ENCODE assay signal across 10 mouse cellular contexts in the genomic region with DNA sequence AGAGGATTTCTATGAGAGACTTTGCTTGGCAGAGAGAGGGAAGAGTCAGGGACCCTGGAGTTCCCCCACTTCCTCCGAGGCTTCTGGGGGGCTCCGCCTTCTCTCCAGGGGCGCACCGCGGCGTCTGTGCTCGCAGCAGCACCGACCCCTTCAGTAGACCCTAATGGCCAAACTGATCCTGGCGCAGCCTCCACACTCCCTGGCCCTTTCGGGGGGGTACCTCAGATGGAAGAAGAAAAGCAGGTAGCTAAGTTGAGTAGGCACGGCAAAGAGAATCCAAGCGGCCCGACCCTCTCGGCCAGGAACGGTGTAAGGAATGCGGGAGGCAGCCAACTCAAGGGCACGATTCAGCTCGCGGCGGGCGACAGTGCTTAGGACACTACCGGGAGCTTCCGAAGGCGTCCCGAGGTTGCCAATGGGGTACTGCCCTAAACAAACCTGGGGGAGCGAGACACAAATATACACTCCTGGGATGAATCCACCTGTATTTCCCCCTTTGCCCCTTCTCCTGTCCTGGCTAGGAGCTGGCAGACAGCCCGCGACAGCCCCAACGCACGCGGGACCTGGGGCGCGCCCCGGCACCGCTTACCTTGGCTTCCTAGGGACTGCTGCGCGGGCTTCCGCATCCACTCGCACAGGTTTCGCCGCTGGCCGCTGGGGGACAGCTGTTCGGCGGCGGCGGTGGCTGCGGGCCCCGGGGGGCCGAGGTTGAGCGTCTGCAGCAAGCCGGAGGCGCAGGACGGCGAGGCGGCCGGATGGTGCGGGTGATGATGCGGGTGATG. TPM values are rescaled to one million over a fixed set of nuclear protein-coding genes. Genes with fewer than 3 reads are reported as not detected.
A peak's percentile ranks its signal among the peaks of the same experiment; 100 is the strongest.
DNase-seq lines count a peak whose midpoint lies in the region; ATAC-seq and TF ChIP-seq lines count a peak whose summit lies in the region.
"Had no signal": no experiment of that assay in that cellular context is flagged by ENCODE, and none has a peak within 500 bp of the region (broad histone marks: within the 10 kb centered on the region; RNA-seq: fewer than 3 reads in every experiment).

No protein-coding gene starts in this region.

- H3K4me2 ChIP-seq in hindbrain, embryonic 11.5 days (replicated peaks; ENCODE audit: low read depth, low read length) = no peak overlapping the region
- H3K4me2 ChIP-seq in hindbrain, embryonic 16.5 days (ENCODE audit: low read length) = no peak overlapping the region
- H3K4me2 ChIP-seq in midbrain, embryonic 15.5 days = 0 out of 2 replicates have a peak overlapping the region, but pooled peaks have one; percentile 3

- H3K9ac ChIP-seq in hindbrain, embryonic 11.5 days (ENCODE audit: low read depth, low read length) = no peak overlapping the region
- H3K9ac ChIP-seq in hindbrain, embryonic 16.5 days (ENCODE audit: low read depth, low read length) = no peak overlapping the region
- no peak overlapping the region for H3K9ac ChIP-seq in midbrain, embryonic 15.5 days

- no peak for ATAC-seq in hindbrain, embryonic 11.5 days (ENCODE audit: low FRiP score)
- ATAC-seq in hindbrain, embryonic 16.5 days = no peak
- ATAC-seq in midbrain, embryonic 15.5 days (replicated peaks) = no peak

- peak; percentile 47 for DNase-seq in hindbrain, embryonic 10.5 days (ENCODE audit: low spot score)
- DNase-seq in hindbrain, embryonic 11.5 days (ENCODE audit: low spot score) = no peak
- peak; percentile 61 for DNase-seq in ZHBTc4 (ENCODE audit: low read depth, low spot score)
- DNase-seq in urinary bladder, adult 2 months (ENCODE audit: low spot score) = no peak
- DNase-seq in thymus, adult 2 months = no peak
- DNase-seq in layer of hippocampus, adult 2 months (ENCODE audit: low spot score in 2 of 2) = no peak

- H3K36me3 ChIP-seq in hindbrain, embryonic 10.5 days = no peaks in the 10 kb centered on the region
- no peaks in the 10 kb centered on the region for H3K36me3 ChIP-seq in hindbrain, embryonic 11.5 days (ENCODE audit: control insufficient read depth, insufficient read depth, low read length)
- no peaks in the 10 kb centered on the region for H3K36me3 ChIP-seq in hindbrain, embryonic 16.5 days (ENCODE audit: control insufficient read depth, insufficient read depth, low read length)
- H3K36me3 ChIP-seq in midbrain, embryonic 15.5 days (replicated peaks) = no peaks in the 10 kb centered on the region
- H3K36me3 ChIP-seq in thymus, adult 2 months (ENCODE audit: control insufficient read depth, insufficient read depth, low read length) = no peaks in the 10 kb centered on the region
- H3K36me3 ChIP-seq: G1E had no signal

- H3K4me3 ChIP-seq in hindbrain, embryonic 10.5 days = peak overlapping the region; percentile 18; the same call in 1 of the 2 replicates
- no peak overlapping the region for H3K4me3 ChIP-seq in hindbrain, embryonic 11.5 days (ENCODE audit: low read depth, low read length)
- 0 out of 2 replicates have a peak overlapping the region, but pooled peaks have one; percentile 1 for H3K4me3 ChIP-seq in hindbrain, embryonic 16.5 days (ENCODE audit: low read length)
- H3K4me3 ChIP-seq in midbrain, embryonic 15.5 days = no peak overlapping the region
- H3K4me3 ChIP-seq in thymus, adult 2 months (ENCODE audit: control insufficient read depth, insufficient read depth, low read length) = no peak overlapping the region
- no peak overlapping the region for H3K4me3 ChIP-seq in layer of hippocampus, adult 2 months

- peaks cover 100% of the 10 kb centered on the region for H3K27me3 ChIP-seq in hindbrain, embryonic 10.5 days (ENCODE audit: insufficient read depth, poor library complexity, severe bottlenecking)
- H3K27me3 ChIP-seq in hindbrain, embryonic 11.5 days (ENCODE audit: control insufficient read depth, insufficient read depth, low read length) = peaks cover 100% of the 10 kb centered on the region
- H3K27me3 ChIP-seq in hindbrain, embryonic 16.5 days (replicated peaks; ENCODE audit: control insufficient read depth, insufficient read depth, low read length) = peaks cover 89% of the 10 kb centered on the region
- H3K27me3 ChIP-seq in midbrain, embryonic 15.5 days (replicated peaks) = peaks cover 100% of the 10 kb centered on the region
- H3K27me3 ChIP-seq in thymus, adult 2 months (ENCODE audit: control insufficient read depth, insufficient read depth, low read length) = peaks cover 38% of the 10 kb centered on the region

- no peak for TF ChIP-seq CTCF in thymus, adult 2 months (IDR thresholded peaks at IDR 0.05; ENCODE audit: borderline replicate concordance, control insufficient read depth, extremely low read depth, insufficient read depth, low read length, poor library complexity)
- TF ChIP-seq CTCF in layer of hippocampus, adult 2 months (conservative IDR thresholded peaks at IDR 0.05) = no peak

- H3K4me1 ChIP-seq in hindbrain, embryonic 10.5 days (replicated peaks) = peaks cover 26% of the 10 kb centered on the region
- peaks cover 7% of the 10 kb centered on the region; the same call in 1 of the 2 replicates for H3K4me1 ChIP-seq in hindbrain, embryonic 11.5 days (replicated peaks; ENCODE audit: control insufficient read depth, insufficient read depth, low read length)
- H3K4me1 ChIP-seq in hindbrain, embryonic 16.5 days (ENCODE audit: control insufficient read depth, insufficient read depth, low read depth, low read length) = no peaks in the 10 kb centered on the region
- H3K4me1 ChIP-seq in midbrain, embryonic 15.5 days = peaks cover 23% of the 10 kb centered on the region
- H3K4me1 ChIP-seq in thymus, adult 2 months (replicated peaks; ENCODE audit: control insufficient read depth, insufficient read depth, low read length) = no peaks in the 10 kb centered on the region

- H3K27ac ChIP-seq in hindbrain, embryonic 10.5 days = no peak overlapping the region
- no peak overlapping the region for H3K27ac ChIP-seq in hindbrain, embryonic 11.5 days (ENCODE audit: low read depth, low read length)
- H3K27ac ChIP-seq in hindbrain, embryonic 16.5 days (ENCODE audit: low read depth, low read length) = no peak overlapping the region
- no peak overlapping the region for H3K27ac ChIP-seq in midbrain, embryonic 15.5 days
- H3K27ac ChIP-seq in thymus, adult 2 months (ENCODE audit: control insufficient read depth, insufficient read depth, low read length) = no peak overlapping the region
- H3K27ac ChIP-seq in layer of hippocampus, adult 2 months = no peak overlapping the region

- TF ChIP-seq POLR2A in thymus, adult 2 months (IDR thresholded peaks at IDR 0.05; ENCODE audit: control insufficient read depth, extremely low read depth, insufficient read depth, low read length, poor library complexity) = no peak

- under 1% methylated on average over 58 of the region's 58 CpGs for WGBS in hindbrain, embryonic 10.5 days
- WGBS in hindbrain, embryonic 11.5 days = 1% methylated on average over 54 of the region's 58 CpGs
- WGBS in hindbrain, embryonic 16.5 days = under 1% methylated on average over 45 of the region's 58 CpGs
- under 1% methylated on average over 58 of the region's 58 CpGs for WGBS in midbrain, embryonic 15.5 days
- whole genome bisulfite sequencing in thymus, adult 2 months = 4% methylated on average over 58 of the region's 58 CpGs

- H3K9me3 ChIP-seq in hindbrain, embryonic 10.5 days = no peaks in the 10 kb centered on the region
- no peaks in the 10 kb centered on the region for H3K9me3 ChIP-seq in hindbrain, embryonic 11.5 days (ENCODE audit: control insufficient read depth, low read length)
- no peaks in the 10 kb centered on the region for H3K9me3 ChIP-seq in hindbrain, embryonic 16.5 days (ENCODE audit: control insufficient read depth, low read length)
- H3K9me3 ChIP-seq in midbrain, embryonic 15.5 days = no peaks in the 10 kb centered on the region

RNA-seq across cellular contexts. Expression of a gene that starts 1.0 kb away (rescaled TPM):
- polyA plus RNA-seq in hindbrain, embryonic 10.5 days (2016; fragmentation: Nextera tagmentation; extraction: Ambion mirVana) = not detected in 2 replicates
- not detected in 2 replicates for polyA plus RNA-seq in hindbrain, embryonic 11.5 days (2014; fragmentation: Nextera tagmentation; extraction: Ambion mirVana)
- not detected in 2 replicates for polyA plus RNA-seq in hindbrain, embryonic 16.5 days (2015; fragmentation: Nextera tagmentation; extraction: Ambion mirVana)
- not detected in 2 replicates for polyA plus RNA-seq in midbrain, embryonic 15.5 days (2015; fragmentation: Nextera tagmentation; extraction: Ambion mirVana)
- polyA plus RNA-seq in urinary bladder, adult 2 months (2012; rRNA removed) = not detected in 2 replicates
- polyA plus RNA-seq in thymus, adult 2 months (2012; rRNA removed) = 0.32 TPM in 2 replicates
- not detected for total RNA-seq in layer of hippocampus, adult 2 months (2021)
- total RNA-seq: G1E; left cerebral cortex, postnatal 36 days had no signal
- polyA plus RNA-seq: G1E had no signal

RNA-seq across cellular contexts. Expression of a gene that starts 16.2 kb away (rescaled TPM):
- polyA plus RNA-seq in hindbrain, embryonic 10.5 days (2016; fragmentation: Nextera tagmentation; extraction: Ambion mirVana) = not detected in 2 replicates
- polyA plus RNA-seq in hindbrain, embryonic 11.5 days (2014; fragmentation: Nextera tagmentation; extraction: Ambion mirVana) = not detected in 2 replicates
- polyA plus RNA-seq in hindbrain, embryonic 16.5 days (2015; fragmentation: Nextera tagmentation; extraction: Ambion mirVana) = not detected in 2 replicates
- polyA plus RNA-seq in midbrain, embryonic 15.5 days (2015; fragmentation: Nextera tagmentation; extraction: Ambion mirVana) = not detected in 2 replicates
- not detected in 2 replicates for polyA plus RNA-seq in urinary bladder, adult 2 months (2012; rRNA removed)
- polyA plus RNA-seq in thymus, adult 2 months (2012; rRNA removed) = 0.15 and 0.87 TPM in 2 replicates
- not detected for total RNA-seq in layer of hippocampus, adult 2 months (2021)
- total RNA-seq: G1E; left cerebral cortex, postnatal 36 days had no signal
- polyA plus RNA-seq: G1E had no signal

RNA-seq across cellular contexts. Expression of a gene that starts 36.3 kb away (rescaled TPM):
- not detected in 2 replicates for polyA plus RNA-seq in hindbrain, embryonic 10.5 days (2016; fragmentation: Nextera tagmentation; extraction: Ambion mirVana)
- polyA plus RNA-seq in hindbrain, embryonic 11.5 days (2014; fragmentation: Nextera tagmentation; extraction: Ambion mirVana) = not detected in 2 replicates
- polyA plus RNA-seq in hindbrain, embryonic 16.5 days (2015; fragmentation: Nextera tagmentation; extraction: Ambion mirVana) = not detected in 2 replicates
- polyA plus RNA-seq in midbrain, embryonic 15.5 days (2015; fragmentation: Nextera tagmentation; extraction: Ambion mirVana) = not detected in 2 replicates
- not detected in 2 replicates for polyA plus RNA-seq in urinary bladder, adult 2 months (2012; rRNA removed)
- 0.06 TPM in 1 of 2 replicates, not detected in the other for polyA plus RNA-seq in thymus, adult 2 months (2012; rRNA removed)
- not detected for total RNA-seq in layer of hippocampus, adult 2 months (2021)
- total RNA-seq: G1E; left cerebral cortex, postnatal 36 days had no signal
- polyA plus RNA-seq: G1E had no signal

Comparison
In these comparisons a context has a peak if more than half of its experiments do, and no peak if none do; other contexts are left out.
1. DNase-seq: peak in hindbrain, embryonic 10.5 days (single experiment) and ZHBTc4 (single experiment); none in hindbrain, embryonic 11.5 days (single experiment), urinary bladder, adult 2 months (single experiment), thymus, adult 2 months (single experiment) and layer of hippocampus, adult 2 months (0 of 2).
2. H3K4me3 ChIP-seq: peak in hindbrain, embryonic 10.5 days (single experiment) and hindbrain, embryonic 16.5 days (single experiment); none in hindbrain, embryonic 11.5 days (single experiment), midbrain, embryonic 15.5 days (single experiment), thymus, adult 2 months (single experiment) and layer of hippocampus, adult 2 months (single experiment).